Mouse (Mus musculus) G1E (cell line): ENCODE data around the gene Med13l. TPM values are rescaled to one million over a fixed set of nuclear protein-coding genes. Genes with fewer than 3 reads are reported as not detected.

ENCODE experiments used
- ATAC-seq: 2 replicates; pipeline ENCODE4 v1.8.0; 2016; ENCODE audit warnings: mild to moderate bottlenecking; ENCODE audit not compliant: insufficient number of reproducible peaks, poor library complexity, low FRiP score, severe bottlenecking; ENCODE audit errors: extremely low read depth
- DNase-seq: peaks from one replicate; pipeline ENCODE4 v3.0.0; 2012; ENCODE audit warnings: low spot score
- H3K27me3 ChIP-seq: 2 replicates; pipeline ENCODE4 v1.6.1; 2012; ENCODE audit warnings: mild to moderate bottlenecking, low read length, inconsistent platforms; ENCODE audit not compliant: insufficient read depth
- H3K36me3 ChIP-seq: replicated peaks from 2 replicates; pipeline ENCODE3; 2012; ENCODE audit warnings: mild to moderate bottlenecking, inconsistent platforms
- H3K4me1 ChIP-seq: 2 replicates; pipeline ENCODE4 v1.6.1; 2012; ENCODE audit warnings: low read depth, low read length, inconsistent platforms, mixed read lengths; ENCODE audit not compliant: insufficient read depth
- H3K4me3 ChIP-seq: 2 replicates; pipeline ENCODE4 v1.5.1; 2012; ENCODE audit warnings: low read depth, mild to moderate bottlenecking, inconsistent platforms, low read length, moderate library complexity, mixed read lengths
- H3K9me3 ChIP-seq: replicated peaks from 2 replicates; pipeline ENCODE4 v1.6.1; 2012; ENCODE audit warnings: inconsistent platforms
- CTCF ChIP-seq: IDR thresholded peaks from 2 replicates; pipeline ENCODE4 v1.5.1; 2012; ENCODE audit warnings: low read depth, low read length, inconsistent platforms, mixed read lengths
- GATA1 ChIP-seq: IDR thresholded peaks from 2 replicates; pipeline ENCODE4 v1.6.1; 2012; ENCODE audit warnings: borderline replicate concordance, low read length, inconsistent platforms, mixed read lengths
- GATA2 ChIP-seq: IDR thresholded peaks from 2 replicates; pipeline ENCODE4 v1.6.1; 2012; ENCODE audit warnings: low read depth, low read length, inconsistent platforms, borderline replicate concordance
- POLR2AphosphoS5 ChIP-seq: IDR thresholded peaks from 2 replicates; pipeline ENCODE4 v1.6.1; 2012; ENCODE audit warnings: low read depth, low read length, inconsistent platforms; ENCODE audit not compliant: insufficient replicate concordance
- TAL1 ChIP-seq: conservative IDR thresholded peaks from 2 replicates; pipeline ENCODE4 v1.6.1; 2012; ENCODE audit warnings: low read depth, low read length, inconsistent platforms, mixed read lengths
- polyA plus RNA-seq: library from polyadenylated mRNA; stranded (reverse); fragments of >175 nt; gene quantifications from 2 replicates; pipeline ENCODE4 v1.2.3, GENCODE M21; 2012
- total RNA-seq, 2 experiments: library from RNA; stranded (forward) in 1 of 2; stranded (reverse) in 1 of 2; fragments of 200-1000 nt in 1 of 2; fragments of >200 nt in 1 of 2; fragmentation: Nextera tagmentation in 1 of 2; gene quantifications; 2 replicates each; pipeline ENCODE4 v1.2.3; 2014 to 2017

The Med13l gene
- 66.3 and 91.7 TPM in 2 replicates for total RNA-seq (2014; fragmentation: Nextera tagmentation)
- 14.9 and 16.8 TPM in 2 replicates for total RNA-seq (2017)
- 12.4 and 17.9 TPM in 2 replicates for polyA plus RNA-seq

DNA sequence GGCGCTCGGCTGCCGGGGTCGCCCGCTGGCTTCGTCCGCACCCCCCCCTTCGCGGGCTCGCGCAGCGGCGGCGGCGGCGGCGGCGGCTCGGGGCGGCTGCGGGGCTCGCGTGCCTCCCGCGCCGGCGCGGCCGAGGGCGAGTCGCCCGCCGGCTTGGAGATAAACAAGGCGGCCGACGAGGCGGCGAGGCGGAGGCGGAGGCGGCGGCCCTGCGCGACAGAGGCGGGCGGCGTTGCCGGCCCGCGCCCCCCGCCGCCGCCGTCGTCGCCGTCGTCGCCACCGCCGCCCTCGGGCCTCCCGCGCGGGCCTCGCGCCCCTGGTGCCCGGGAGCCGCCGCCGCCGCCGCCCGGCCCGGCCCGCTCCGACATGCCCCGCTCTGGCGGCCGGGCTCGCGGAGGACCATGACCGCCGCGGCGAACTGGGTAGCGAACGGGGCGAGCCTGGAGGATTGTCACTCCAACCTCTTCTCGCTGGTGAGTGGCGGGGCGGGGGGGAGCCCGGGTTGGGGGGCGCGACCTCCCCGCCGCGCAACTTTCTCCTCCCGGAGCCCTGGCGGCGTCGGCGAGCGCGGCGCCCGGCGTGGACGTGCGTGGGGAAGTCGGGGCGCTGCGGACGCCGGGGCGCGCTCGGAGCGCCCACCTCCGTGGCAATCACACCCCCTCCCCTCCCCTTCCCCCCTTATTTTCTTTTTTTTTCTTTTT, at the start of gene Med13l:
Gene Med13l, plus strand, starts transcription at position 295 of the 701 bp plus-strand sequence.
- DNase-seq (peak; percentile 52), ATAC-seq (no peak)
- H3K36me3 ChIP-seq = peaks cover 8% of the 10 kb centered on the region
- peaks cover 68% of the 10 kb centered on the region for H3K4me1 ChIP-seq
- TF ChIP-seq CTCF = no peak
- no peak for TF ChIP-seq POLR2AphosphoS5
- no peak for TF ChIP-seq GATA2
- TF ChIP-seq GATA1 = no peak
- TF ChIP-seq TAL1 = no peak
- H3K27me3 ChIP-seq = peaks cover 4% of the 10 kb centered on the region; the same call in 1 of the 2 replicates
- H3K9me3 ChIP-seq = no peaks in the 10 kb centered on the region
- peak within 1 kb of the TSS; percentile 78 for H3K4me3 ChIP-seq

DNA sequence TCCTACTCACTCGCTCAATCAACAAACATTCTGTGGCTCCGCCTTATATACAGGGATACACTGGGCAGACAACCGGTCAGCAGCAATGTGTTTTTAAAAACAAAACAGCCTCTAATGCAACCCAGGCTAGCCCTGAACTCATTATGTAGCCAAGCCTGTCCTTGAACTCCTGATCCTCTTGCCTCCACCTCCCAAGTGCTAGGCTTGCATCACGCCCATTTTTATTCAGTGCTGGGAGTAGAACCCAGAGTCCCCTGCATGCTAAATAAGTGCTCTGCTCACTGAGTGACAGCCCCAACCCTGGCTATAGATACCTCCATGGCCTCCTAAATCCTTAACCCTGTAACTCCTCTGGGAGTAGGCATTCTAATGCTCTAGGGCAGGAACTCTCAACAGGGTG, 49.5 kb upstream of the Med13l start:
- H3K36me3 ChIP-seq = no peaks in the 10 kb centered on the region
- ATAC-seq (no peak), DNase-seq (no peak)
- peaks cover 6% of the 10 kb centered on the region; the same call in 1 of the 2 replicates for H3K4me1 ChIP-seq
- H3K4me3 ChIP-seq = no peak overlapping the region
- TF ChIP-seq POLR2AphosphoS5 (no peak), GATA1 (no peak), CTCF (no peak), TAL1 (no peak), GATA2 (no peak)
- H3K9me3 ChIP-seq = no peaks in the 10 kb centered on the region
- H3K27me3 ChIP-seq = peaks cover 38% of the 10 kb centered on the region

DNA sequence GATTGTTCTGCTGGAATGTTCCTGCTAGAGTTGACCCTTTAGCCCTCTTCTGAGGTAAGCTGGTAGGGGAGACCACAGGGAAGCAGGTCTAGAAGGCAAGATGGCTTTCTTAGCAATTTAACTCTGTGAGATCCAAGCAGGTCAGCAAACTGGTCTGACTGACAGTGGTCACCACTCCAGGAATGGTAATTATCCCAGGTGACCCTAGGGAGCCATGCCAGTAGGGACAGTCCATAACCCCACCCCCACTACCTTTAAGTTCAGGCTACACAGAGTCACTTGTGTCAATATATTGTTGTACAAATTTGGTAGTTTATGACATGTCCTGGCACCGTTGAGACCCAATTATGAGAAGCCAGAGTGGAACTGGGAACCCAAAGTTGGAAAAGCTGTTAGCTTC, 47.5 kb upstream of the Med13l start:
- no peak for ATAC-seq
- Histone ChIP-seq H3K27me3 (peaks cover 50% of the 10 kb centered on the region), H3K36me3 (no peaks in the 10 kb centered on the region), H3K4me1 (peaks cover 6% of the 10 kb centered on the region; the same call in 1 of the 2 replicates), H3K9me3 (no peaks in the 10 kb centered on the region), H3K4me3 (no peak overlapping the region)
- TF ChIP-seq CTCF = no peak
- no peak for TF ChIP-seq TAL1
- no peak for TF ChIP-seq GATA1
- TF ChIP-seq GATA2 = no peak
- TF ChIP-seq POLR2AphosphoS5 = no peak
- DNase-seq = no peak

DNA sequence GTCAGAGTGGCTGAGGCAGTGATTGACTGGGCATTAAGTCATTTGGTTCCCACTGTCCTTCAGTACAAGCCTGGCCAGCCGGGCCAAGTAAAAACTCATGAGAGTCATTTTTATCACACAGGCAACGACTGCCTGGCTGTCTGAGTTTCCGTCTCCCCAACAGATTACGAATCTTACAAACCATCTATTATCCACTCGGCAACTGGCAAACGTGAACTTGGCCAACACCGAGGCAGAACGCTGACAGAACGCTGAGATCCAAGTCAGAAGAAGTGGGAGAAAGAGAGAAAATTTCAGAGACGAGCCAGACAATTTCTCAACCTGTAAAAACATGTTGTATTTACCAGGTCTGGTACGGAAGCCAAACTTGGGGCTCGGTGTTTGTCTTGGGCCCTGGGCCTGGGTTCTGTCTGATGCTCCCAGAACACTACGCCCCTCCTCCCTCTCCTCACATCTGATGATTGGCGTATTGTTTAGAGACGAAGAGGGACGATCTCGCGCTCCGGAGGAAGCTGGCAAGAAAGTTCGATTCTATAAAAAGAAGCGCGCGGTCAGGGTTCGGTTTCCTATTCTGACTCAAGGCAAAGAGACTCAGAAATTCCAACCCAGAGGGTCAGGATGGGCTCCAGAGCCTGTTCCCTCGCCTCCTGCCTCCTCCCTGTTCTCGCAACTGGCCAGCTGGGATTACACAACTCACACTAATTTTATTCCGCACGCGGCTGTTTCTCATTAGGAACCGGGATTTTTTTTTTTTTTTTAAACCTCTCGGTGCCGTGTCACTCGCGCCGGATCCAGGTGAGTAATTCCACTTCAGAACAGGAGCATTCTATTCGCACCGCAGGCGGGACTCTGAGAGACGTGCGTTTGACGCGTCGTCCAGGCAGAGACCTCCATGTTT, 46.6 kb upstream of the Med13l start:
- H3K36me3 ChIP-seq = no peaks in the 10 kb centered on the region
- no peak for TF ChIP-seq POLR2AphosphoS5
- TF ChIP-seq GATA1 = no peak
- TF ChIP-seq CTCF = no peak
- TF ChIP-seq TAL1 = no peak
- TF ChIP-seq GATA2 = no peak
- no peak for ATAC-seq
- peaks cover 6% of the 10 kb centered on the region; the same call in 1 of the 2 replicates for H3K4me1 ChIP-seq
- H3K4me3 ChIP-seq = no peak overlapping the region
- H3K27me3 ChIP-seq = peaks cover 52% of the 10 kb centered on the region
- no peaks in the 10 kb centered on the region for H3K9me3 ChIP-seq
- DNase-seq = no peak

DNA sequence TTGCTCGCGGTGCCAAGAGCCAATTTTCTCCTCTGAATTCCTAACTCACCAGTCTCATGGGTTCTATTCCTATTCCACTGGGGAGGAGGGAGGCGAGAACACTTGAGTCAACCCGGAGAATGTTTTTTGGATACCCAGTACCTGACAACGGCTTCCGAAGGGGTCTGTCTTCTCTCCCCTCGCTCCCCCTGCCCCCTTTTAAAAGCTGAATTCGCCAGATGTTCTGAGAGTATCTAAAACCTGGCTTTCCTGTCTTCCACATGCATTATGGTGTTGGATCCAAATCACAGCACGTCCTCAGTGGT, 46.0 kb upstream of the Med13l start:
- no peak for DNase-seq
- peaks cover 5% of the 10 kb centered on the region; the same call in 1 of the 2 replicates for H3K4me1 ChIP-seq
- no peak overlapping the region for H3K4me3 ChIP-seq
- peaks cover 52% of the 10 kb centered on the region for H3K27me3 ChIP-seq
- H3K36me3 ChIP-seq = no peaks in the 10 kb centered on the region
- no peak for ATAC-seq
- no peaks in the 10 kb centered on the region for H3K9me3 ChIP-seq
- TF ChIP-seq GATA2 = no peak
- TF ChIP-seq GATA1 = no peak
- TF ChIP-seq TAL1 = no peak
- TF ChIP-seq CTCF = no peak
- no peak for TF ChIP-seq POLR2AphosphoS5

DNA sequence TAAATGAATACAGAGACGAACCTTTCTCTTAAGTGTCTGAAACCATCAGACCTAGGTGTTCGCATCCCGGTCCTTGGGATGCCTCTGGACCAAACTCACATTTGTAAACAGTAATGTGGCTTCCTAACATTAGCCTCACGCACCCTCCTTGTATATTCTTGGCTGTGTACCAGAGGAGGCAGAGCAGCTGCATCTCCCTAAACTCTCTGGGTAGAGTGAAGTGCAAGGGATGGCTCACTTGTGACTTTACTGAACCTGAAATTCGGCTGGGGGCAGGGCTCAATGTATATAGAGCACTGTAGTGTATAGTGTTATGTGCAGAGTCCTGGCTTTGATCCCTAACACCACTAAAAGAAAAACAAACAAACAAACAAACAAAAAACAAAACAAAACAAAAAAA, 45.6 kb upstream of the Med13l start:
- TF ChIP-seq GATA1 (no peak), TAL1 (no peak), POLR2AphosphoS5 (no peak)
- Histone ChIP-seq H3K27me3 (peaks cover 52% of the 10 kb centered on the region), H3K9me3 (no peaks in the 10 kb centered on the region), H3K36me3 (no peaks in the 10 kb centered on the region), H3K4me1 (peaks cover under 1% of the 10 kb centered on the region; the same call in 1 of the 2 replicates), H3K4me3 (no peak overlapping the region)
- ATAC-seq (no peak), DNase-seq (no peak)
